Mouse (Mus musculus): ENCODE results near the gene Zbtb44. TPM values are rescaled to one million over a fixed set of nuclear protein-coding genes. Genes with fewer than 3 reads are reported as not detected.
A peak's percentile ranks its signal among the peaks of the same experiment; 100 is the strongest.

The Zbtb44 gene
- polyA plus RNA-seq, 1 experiment from 2014 or later = 4.5 TPM

DNA sequence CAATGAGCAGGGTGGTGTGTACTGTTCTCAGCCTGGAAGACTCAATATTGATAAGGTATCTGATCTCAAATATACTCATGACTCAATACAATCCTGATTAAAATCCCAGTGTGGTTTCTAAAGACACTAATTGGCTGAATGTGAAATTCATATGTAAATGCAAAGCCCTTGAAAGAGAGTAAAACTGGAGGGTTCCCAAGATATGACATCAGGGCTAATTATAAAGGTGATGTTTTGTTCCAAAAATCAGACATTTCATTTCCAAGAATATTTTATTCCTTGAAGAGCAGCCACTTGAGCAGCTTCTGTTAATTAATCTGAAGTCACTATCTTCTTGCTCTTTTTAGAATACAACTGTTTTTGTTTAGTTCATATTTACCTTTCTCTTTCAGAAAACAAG lies 85.1 kb downstream of the Zbtb44 start:
- no peak overlapping the region for H3K4me2 ChIP-seq (ENCODE audit: low read depth)
- no peaks in the 10 kb centered on the region for H3K36me3 ChIP-seq (ENCODE audit: control insufficient read depth, insufficient read depth, low read length)
- DNase-seq (ENCODE audit: low spot score) (no peak), ATAC-seq (ENCODE audit: insufficient read depth, low FRiP score, low TSS enrichment) (no peak)
- H3K4me3 ChIP-seq (ENCODE audit: low read depth, low read length) = no peak overlapping the region
- no peak overlapping the region for H3K27ac ChIP-seq (ENCODE audit: low read depth, low read length)
- no peaks in the 10 kb centered on the region for H3K27me3 ChIP-seq (ENCODE audit: control insufficient read depth, insufficient read depth, low read length)
- no peak overlapping the region for H3K9ac ChIP-seq (ENCODE audit: low read length)
- no peaks in the 10 kb centered on the region for H3K9me3 ChIP-seq (ENCODE audit: control insufficient read depth, low read length)
- H3K4me1 ChIP-seq (ENCODE audit: control insufficient read depth, insufficient read depth, low read length) = no peaks in the 10 kb centered on the region

DNA sequence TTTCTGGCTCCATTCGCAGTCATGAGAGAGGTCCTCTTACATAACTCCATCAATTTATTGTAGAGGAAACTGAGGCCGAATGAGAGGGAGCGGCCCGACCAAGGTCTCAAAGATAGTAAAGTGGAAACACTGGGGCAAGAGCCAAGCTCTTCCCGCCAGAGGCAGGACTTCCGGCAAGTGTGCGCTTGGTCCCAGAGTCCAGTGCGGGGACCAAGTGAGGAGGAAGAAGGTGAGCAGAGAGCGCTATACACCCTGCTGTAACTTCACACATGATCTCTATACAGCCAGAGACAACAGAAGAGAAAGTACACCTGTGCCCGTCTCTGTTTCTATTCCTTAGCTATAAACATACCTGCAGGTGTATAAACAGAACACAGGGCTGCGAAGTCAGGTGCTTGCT lies 86.6 kb downstream of the Zbtb44 start:
- ATAC-seq (ENCODE audit: insufficient read depth, low FRiP score, low TSS enrichment) (no peak), DNase-seq (ENCODE audit: low spot score) (no peak)
- no peaks in the 10 kb centered on the region for H3K9me3 ChIP-seq (ENCODE audit: control insufficient read depth, low read length)
- no peak overlapping the region for H3K9ac ChIP-seq (ENCODE audit: low read length)
- no peak overlapping the region for H3K27ac ChIP-seq (ENCODE audit: low read depth, low read length)
- no peaks in the 10 kb centered on the region for H3K4me1 ChIP-seq (ENCODE audit: control insufficient read depth, insufficient read depth, low read length)
- H3K4me2 ChIP-seq (ENCODE audit: low read depth) = no peak overlapping the region
- H3K36me3 ChIP-seq (ENCODE audit: control insufficient read depth, insufficient read depth, low read length) = no peaks in the 10 kb centered on the region
- 95% methylated on average over 11 of the region's 11 CpGs for WGBS
- no peak overlapping the region for H3K4me3 ChIP-seq (ENCODE audit: low read depth, low read length)
- H3K27me3 ChIP-seq (ENCODE audit: control insufficient read depth, insufficient read depth, low read length) = no peaks in the 10 kb centered on the region

DNA sequence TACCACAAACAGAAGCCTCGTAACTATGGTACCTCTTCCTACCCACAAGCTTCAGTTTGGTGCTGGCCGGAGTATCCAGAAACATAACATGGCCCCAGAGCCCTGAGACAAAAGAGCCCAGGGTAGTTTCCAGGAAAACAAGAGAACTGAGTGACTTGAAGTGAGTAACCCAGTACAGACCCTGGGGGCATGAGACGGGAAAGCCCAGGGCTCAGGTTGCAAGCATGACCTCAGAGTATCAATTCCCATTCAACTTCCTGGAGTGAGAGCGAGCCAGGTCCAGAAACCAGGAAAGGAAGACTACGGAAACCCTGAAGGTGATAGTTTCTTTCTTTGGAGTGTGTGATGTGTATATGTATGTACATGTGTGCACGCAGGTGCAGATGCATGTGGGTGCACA lies 87.0 kb downstream of the Zbtb44 start:
- ATAC-seq (ENCODE audit: insufficient read depth, low FRiP score, low TSS enrichment) (no peak), DNase-seq (ENCODE audit: low spot score) (no peak)
- Histone ChIP-seq H3K4me1 (ENCODE audit: control insufficient read depth, insufficient read depth, low read length) (no peaks in the 10 kb centered on the region), H3K4me2 (ENCODE audit: low read depth) (no peak overlapping the region), H3K4me3 (ENCODE audit: low read depth, low read length) (no peak overlapping the region), H3K9ac (ENCODE audit: low read length) (no peak overlapping the region), H3K27me3 (ENCODE audit: control insufficient read depth, insufficient read depth, low read length) (no peaks in the 10 kb centered on the region), H3K27ac (ENCODE audit: low read depth, low read length) (no peak overlapping the region), H3K9me3 (ENCODE audit: control insufficient read depth, low read length) (no peaks in the 10 kb centered on the region), H3K36me3 (ENCODE audit: control insufficient read depth, insufficient read depth, low read length) (no peaks in the 10 kb centered on the region)
- WGBS = 87% methylated on average over 6 of the region's 6 CpGs

DNA sequence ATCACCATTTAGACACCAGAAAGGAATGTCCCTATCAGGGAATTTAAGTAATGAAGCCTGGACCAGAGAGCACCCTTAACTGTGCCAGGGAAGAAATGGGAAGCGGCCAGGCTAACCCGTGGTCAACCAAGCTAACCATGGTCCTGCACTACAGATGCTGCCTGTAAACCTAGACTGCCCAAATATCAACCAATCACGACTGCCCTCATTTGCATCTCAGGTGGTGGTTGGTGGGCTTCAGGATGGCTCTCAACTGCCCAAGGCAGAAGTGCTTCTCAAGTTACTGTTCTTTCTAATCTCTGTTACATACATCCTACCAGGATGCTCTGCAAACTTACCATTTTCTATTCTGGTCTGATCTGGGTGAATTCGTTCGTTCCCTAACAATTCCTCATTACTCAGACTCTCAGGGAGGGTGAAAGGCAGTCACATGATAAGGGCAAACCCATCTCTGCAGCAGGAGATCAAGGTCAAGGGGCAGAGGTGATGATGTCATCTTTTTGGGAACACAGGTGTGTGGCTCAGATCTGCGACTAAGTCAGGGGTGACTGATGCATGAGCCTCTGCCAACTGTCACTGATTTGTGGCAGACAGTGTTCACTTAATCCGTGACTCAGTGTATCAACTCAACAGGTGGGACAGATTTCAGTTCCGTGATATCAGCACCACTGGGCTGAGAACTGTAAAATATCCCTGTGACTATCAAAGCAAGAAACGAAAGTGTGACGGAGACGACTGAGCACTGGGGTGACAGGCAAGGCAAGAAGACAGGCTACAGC lies 88.3 kb downstream of the Zbtb44 start:
- peak; percentile 32 for DNase-seq (ENCODE audit: low spot score)
- Histone ChIP-seq H3K36me3 (ENCODE audit: control insufficient read depth, insufficient read depth, low read length) (no peaks in the 10 kb centered on the region), H3K4me2 (ENCODE audit: low read depth) (no peak overlapping the region), H3K27ac (ENCODE audit: low read depth, low read length) (no peak overlapping the region), H3K9me3 (ENCODE audit: control insufficient read depth, low read length) (no peaks in the 10 kb centered on the region), H3K4me1 (ENCODE audit: control insufficient read depth, insufficient read depth, low read length) (no peaks in the 10 kb centered on the region), H3K4me3 (ENCODE audit: low read depth, low read length) (no peak overlapping the region), H3K9ac (ENCODE audit: low read length) (no peak overlapping the region), H3K27me3 (ENCODE audit: control insufficient read depth, insufficient read depth, low read length) (no peaks in the 10 kb centered on the region)
- WGBS = 40% methylated on average over 11 of the region's 11 CpGs
- ATAC-seq (ENCODE audit: insufficient read depth, low FRiP score, low TSS enrichment) = no peak

DNA sequence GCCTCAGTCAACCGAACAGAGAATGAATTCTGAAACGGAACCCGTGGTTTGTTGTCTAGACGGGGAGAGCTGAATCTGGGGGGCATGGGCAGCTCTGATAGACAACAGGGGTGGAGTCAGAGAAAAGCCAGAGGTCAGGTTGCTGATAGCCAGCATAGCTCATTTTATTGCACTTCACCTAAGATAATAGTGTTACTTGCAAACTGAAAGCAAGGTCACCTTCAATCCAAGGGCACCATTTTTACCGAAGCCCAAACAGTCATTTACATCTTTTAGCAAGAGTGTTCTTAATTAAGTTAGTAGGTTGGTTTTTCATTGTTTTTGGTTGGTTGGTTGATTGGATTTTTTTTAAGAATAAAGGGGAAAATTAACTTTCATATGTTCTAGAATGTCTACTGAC lies 89.0 kb downstream of the Zbtb44 start:
- Histone ChIP-seq H3K9me3 (ENCODE audit: control insufficient read depth, low read length) (no peaks in the 10 kb centered on the region), H3K4me2 (ENCODE audit: low read depth) (no peak overlapping the region), H3K27ac (ENCODE audit: low read depth, low read length) (no peak overlapping the region), H3K4me3 (ENCODE audit: low read depth, low read length) (no peak overlapping the region), H3K9ac (ENCODE audit: low read length) (no peak overlapping the region), H3K27me3 (ENCODE audit: control insufficient read depth, insufficient read depth, low read length) (no peaks in the 10 kb centered on the region), H3K36me3 (ENCODE audit: control insufficient read depth, insufficient read depth, low read length) (no peaks in the 10 kb centered on the region), H3K4me1 (ENCODE audit: control insufficient read depth, insufficient read depth, low read length) (no peaks in the 10 kb centered on the region)
- WGBS = 74% methylated on average over 5 of the region's 5 CpGs
- ATAC-seq (ENCODE audit: insufficient read depth, low FRiP score, low TSS enrichment) = no peak
- DNase-seq (ENCODE audit: low spot score) = no peak

GRCm38 (mm10) chr9:31119882-31120532 lies 89.6 kb downstream of the Zbtb44 start:
- H3K4me1 ChIP-seq (ENCODE audit: control insufficient read depth, insufficient read depth, low read length) = no peaks in the 10 kb centered on the region
- DNase-seq (ENCODE audit: low spot score) (no peak), ATAC-seq (ENCODE audit: insufficient read depth, low FRiP score, low TSS enrichment) (no peak)
- no peak overlapping the region for H3K9ac ChIP-seq (ENCODE audit: low read length)
- H3K9me3 ChIP-seq (ENCODE audit: control insufficient read depth, low read length) = no peaks in the 10 kb centered on the region
- H3K27ac ChIP-seq (ENCODE audit: low read depth, low read length) = no peak overlapping the region
- H3K4me2 ChIP-seq (ENCODE audit: low read depth) = no peak overlapping the region
- no peak overlapping the region for H3K4me3 ChIP-seq (ENCODE audit: low read depth, low read length)
- H3K27me3 ChIP-seq (ENCODE audit: control insufficient read depth, insufficient read depth, low read length) = no peaks in the 10 kb centered on the region
- no peaks in the 10 kb centered on the region for H3K36me3 ChIP-seq (ENCODE audit: control insufficient read depth, insufficient read depth, low read length)
- 43% methylated on average over 11 of the region's 11 CpGs for WGBS

DNA sequence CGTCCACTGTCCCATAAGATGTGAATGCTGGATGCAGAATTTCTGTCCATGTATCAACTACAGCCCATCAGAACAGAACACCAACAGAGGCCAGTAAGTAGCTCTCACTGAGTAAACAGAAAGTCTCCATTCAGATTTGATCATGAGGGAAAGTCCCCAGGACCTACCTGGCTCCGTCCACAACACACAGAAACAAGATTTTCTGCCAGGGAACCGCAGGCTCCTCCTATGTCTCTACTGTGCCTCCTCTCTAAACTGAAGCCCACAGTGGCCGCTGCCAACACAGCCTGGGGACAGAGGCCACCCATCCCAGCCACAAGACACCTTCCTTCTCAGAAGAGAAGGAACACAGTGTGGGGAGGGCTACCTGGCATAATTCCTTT lies 90.1 kb downstream of the Zbtb44 start:
- H3K36me3 ChIP-seq (ENCODE audit: control insufficient read depth, insufficient read depth, low read length) = no peaks in the 10 kb centered on the region
- H3K27me3 ChIP-seq (ENCODE audit: control insufficient read depth, insufficient read depth, low read length) = no peaks in the 10 kb centered on the region
- no peak overlapping the region for H3K4me3 ChIP-seq (ENCODE audit: low read depth, low read length)
- ATAC-seq (ENCODE audit: insufficient read depth, low FRiP score, low TSS enrichment) = no peak
- no peak overlapping the region for H3K27ac ChIP-seq (ENCODE audit: low read depth, low read length)
- no peak overlapping the region for H3K9ac ChIP-seq (ENCODE audit: low read length)
- no peak for DNase-seq (ENCODE audit: low spot score)
- H3K4me2 ChIP-seq (ENCODE audit: low read depth) = no peak overlapping the region
- H3K9me3 ChIP-seq (ENCODE audit: control insufficient read depth, low read length) = no peaks in the 10 kb centered on the region
- H3K4me1 ChIP-seq (ENCODE audit: control insufficient read depth, insufficient read depth, low read length) = no peaks in the 10 kb centered on the region
- WGBS = 51% methylated on average over 4 of the region's 4 CpGs

- no peak for ATAC-seq (ENCODE audit: insufficient read depth, low FRiP score, low TSS enrichment)
- 75% methylated on average over 13 of the region's 13 CpGs for WGBS
Observed at GRCm38 (mm10) chr9:31122464-31123030, 92.1 kb downstream of the Zbtb44 start.

More at GRCm38 (mm10) chr9:31122464-31123030, 92.1 kb downstream of the Zbtb44 start:
- Histone ChIP-seq H3K4me3 (ENCODE audit: low read depth, low read length) (no peak overlapping the region), H3K4me2 (ENCODE audit: low read depth) (no peak overlapping the region), H3K27me3 (ENCODE audit: control insufficient read depth, insufficient read depth, low read length) (no peaks in the 10 kb centered on the region), H3K27ac (ENCODE audit: low read depth, low read length) (no peak overlapping the region), H3K4me1 (ENCODE audit: control insufficient read depth, insufficient read depth, low read length) (no peaks in the 10 kb centered on the region), H3K36me3 (ENCODE audit: control insufficient read depth, insufficient read depth, low read length) (no peaks in the 10 kb centered on the region), H3K9me3 (ENCODE audit: control insufficient read depth, low read length) (no peaks in the 10 kb centered on the region), H3K9ac (ENCODE audit: low read length) (no peak overlapping the region)
- no peak for DNase-seq (ENCODE audit: low spot score)
